Mouse (Mus musculus): ENCODE measurements around the gene Bicra. TPM values are rescaled to one million over a fixed set of nuclear protein-coding genes. Genes with fewer than 3 reads are reported as not detected.

The Bicra gene
- total and polyA plus RNA-seq, 3 experiments, result 0.81 to 14.1 TPM; not detected in 1

GRCm38 (mm10) chr7:16048675-16049575 is 1.2 kb upstream of the Bicra start:
- DNase-seq (ENCODE audit: low read depth, low spot score), result peak; percentile 85
- peaks cover 5 to 34% of the 10 kb centered on the region in 2 experiments for H3K4me1 ChIP-seq (ENCODE audit: control insufficient read depth in 1 of 2, insufficient read depth in 2 of 2, low read length in 2 of 2)
- TF ChIP-seq USF2 (IDR thresholded peaks at IDR 0.05; ENCODE audit: borderline replicate concordance in 1 of 2, insufficient read depth in 1 of 2, low read depth in 1 of 2, low read length in 2 of 2) (no peak), ZKSCAN1 (IDR thresholded peaks at IDR 0.05; ENCODE audit: low read depth, low read length) (no peak), JUND (IDR thresholded peaks at IDR 0.05; ENCODE audit: low read depth, low read length) (no peak), CHD1 (IDR thresholded peaks at IDR 0.05; ENCODE audit: low read depth, low read length) (peak; percentile 77; the same call in 1 of the 2 replicates), MAFK (IDR thresholded peaks at IDR 0.05; ENCODE audit: borderline replicate concordance, low read depth, low read length) (peak; percentile 45; the same call in 1 of the 2 replicates), TCF12 (IDR thresholded peaks at IDR 0.05; ENCODE audit: low read depth, low read length) (no peak; the same call in 1 of the 2 replicates), EP300 (IDR thresholded peaks at IDR 0.05; ENCODE audit: low read depth in 1 of 2, low read length in 2 of 2) (peak in 1 of 2 experiments; percentile 2; a peak in 1 of 4 replicates), RAD21 (IDR thresholded peaks at IDR 0.05; ENCODE audit: low read depth, low read length) (no peak), MYB (IDR thresholded peaks at IDR 0.05; ENCODE audit: low read depth, low read length) (0 out of 2 replicates have a peak, but pooled peaks have one; percentile 11), SMC3 (IDR thresholded peaks at IDR 0.05; ENCODE audit: low read depth, low read length) (no peak), CHD2 (IDR thresholded peaks at IDR 0.05; ENCODE audit: low read length) (no peak), USF1 (IDR thresholded peaks at IDR 0.05; ENCODE audit: low read depth, low read length) (no peak), GABPA (IDR thresholded peaks at IDR 0.05; ENCODE audit: low read depth, low read length) (no peak), NRF1 (IDR thresholded peaks at IDR 0.05; ENCODE audit: insufficient read depth, low read depth, low read length, poor library complexity, severe bottlenecking) (no peak), POLR2AphosphoS5 (IDR thresholded peaks at IDR 0.05; ENCODE audit: borderline replicate concordance, low read depth, low read length) (no peak), GATA1 (IDR thresholded peaks at IDR 0.05; ENCODE audit: low read depth, low read length) (0 out of 2 replicates have a peak, but pooled peaks have one; percentile 4), POLR2A (IDR thresholded peaks at IDR 0.05; ENCODE audit: control insufficient read depth in 1 of 2, insufficient read depth in 1 of 2, low read depth in 1 of 2, low read length in 2 of 2, poor library complexity in 1 of 2) (no peak; a peak in 1 of 4 replicates), POLR2AphosphoS2 (IDR thresholded peaks at IDR 0.05; ENCODE audit: low read length) (no peak; the same call in 1 of the 2 replicates), MYC (IDR thresholded peaks at IDR 0.05; ENCODE audit: low read depth, low read length) (no peak), SIN3A (IDR thresholded peaks at IDR 0.05; ENCODE audit: low read length) (peak; percentile 75), KAT2A (conservative IDR thresholded peaks at IDR 0.05; ENCODE audit: low read depth, low read length) (0 out of 2 replicates have a peak, but pooled peaks have one; percentile 30), TBP (IDR thresholded peaks at IDR 0.05; ENCODE audit: low read depth, low read length) (no peak; the same call in none of the 2 replicates), MAX (IDR thresholded peaks at IDR 0.05; ENCODE audit: low read length) (peak; percentile 17), E2F4 (IDR thresholded peaks at IDR 0.05; ENCODE audit: borderline replicate concordance, low read depth, low read length) (peak; percentile 55), MXI1 (IDR thresholded peaks at IDR 0.05; ENCODE audit: low read depth, low read length) (peak; percentile 66), NELFE (IDR thresholded peaks at IDR 0.05; ENCODE audit: low read depth, low read length) (no peak), MEF2A (IDR thresholded peaks at IDR 0.05; ENCODE audit: extremely low read depth, insufficient replicate concordance, low read depth, low read length, poor library complexity, severe bottlenecking) (no peak), RCOR1 (IDR thresholded peaks at IDR 0.05; ENCODE audit: low read depth, low read length) (no peak), ETS1 (IDR thresholded peaks at IDR 0.05; ENCODE audit: low read depth, low read length) (peak; percentile 54), CTCF (IDR thresholded peaks at IDR 0.05 in 2 of 3, conservative IDR thresholded peaks at IDR 0.05 in 1 of 3; ENCODE audit: control insufficient read depth in 1 of 3, insufficient read depth in 1 of 3, low read depth in 2 of 3, low read length in 3 of 3, poor library complexity in 1 of 3, severe bottlenecking in 1 of 3) (no peak), ZNF384 (IDR thresholded peaks at IDR 0.05; ENCODE audit: low read depth, low read length) (no peak), HCFC1 (IDR thresholded peaks at IDR 0.05; ENCODE audit: low read depth, low read length) (no peak), MAZ (IDR thresholded peaks at IDR 0.05; ENCODE audit: low read depth, low read length) (no peak; the same call in 1 of the 2 replicates), ZMIZ1 (IDR thresholded peaks at IDR 0.05; ENCODE audit: low read depth, low read length) (no peak), UBTF (IDR thresholded peaks at IDR 0.05; ENCODE audit: borderline replicate concordance, insufficient read depth, low read depth, low read length) (no peak)

More at GRCm38 (mm10) chr7:16048675-16049575, 1.2 kb upstream of the Bicra start:
- Histone ChIP-seq H3K27ac (ENCODE audit: control insufficient read depth, low read depth, low read length) (peak overlapping the region; percentile 94), H3K79me2 (ENCODE audit: control insufficient read depth, insufficient read depth, low read length, poor library complexity) (peaks cover 46% of the 10 kb centered on the region), H3K9ac (ENCODE audit: control insufficient read depth, low read depth, low read length, poor library complexity, severe bottlenecking) (peak overlapping the region; percentile 84), H3K9me3 (replicated peaks; ENCODE audit: insufficient read depth, low read length) (no peaks in the 10 kb centered on the region), H3K36me3 (ENCODE audit: control insufficient read depth in 1 of 2, insufficient read depth in 2 of 2, low read length in 2 of 2) (peaks cover 0 to 24% of the 10 kb centered on the region in 2 experiments; a peak in 2 of 4 replicates), H3K4me3 (ENCODE audit: control insufficient read depth in 1 of 2, insufficient read depth in 1 of 2, low read depth in 2 of 2, low read length in 2 of 2) (peak overlapping the region; percentile 79 to 92), H3K27me3 (ENCODE audit: control insufficient read depth in 1 of 2, insufficient read depth in 2 of 2, low read length in 2 of 2) (no peaks in the 10 kb centered on the region)

Measured in MEL (cell line).